Mouse (Mus musculus) mouse embryonic stem cell (cell line): ENCODE data around the gene Snx1.

ENCODE experiments used
- in situ Hi-C, 2 experiments: fragments of 300-500 bp; cut with MboI; formaldehyde crosslinking; loops; 1 replicate in 1 of 2; 3 replicates in 1 of 2; pipeline ENCODE4 v1.14.3; 2019 to 2020; ENCODE audit warnings: low sequenced_read_pairs in 2 of 2, low pct_unique_long_range_greater_than_20kb in 1 of 2, mixed read lengths in 1 of 2; ENCODE audit not compliant: unreplicated experiment in 1 of 2

The Snx1 gene

DNA sequence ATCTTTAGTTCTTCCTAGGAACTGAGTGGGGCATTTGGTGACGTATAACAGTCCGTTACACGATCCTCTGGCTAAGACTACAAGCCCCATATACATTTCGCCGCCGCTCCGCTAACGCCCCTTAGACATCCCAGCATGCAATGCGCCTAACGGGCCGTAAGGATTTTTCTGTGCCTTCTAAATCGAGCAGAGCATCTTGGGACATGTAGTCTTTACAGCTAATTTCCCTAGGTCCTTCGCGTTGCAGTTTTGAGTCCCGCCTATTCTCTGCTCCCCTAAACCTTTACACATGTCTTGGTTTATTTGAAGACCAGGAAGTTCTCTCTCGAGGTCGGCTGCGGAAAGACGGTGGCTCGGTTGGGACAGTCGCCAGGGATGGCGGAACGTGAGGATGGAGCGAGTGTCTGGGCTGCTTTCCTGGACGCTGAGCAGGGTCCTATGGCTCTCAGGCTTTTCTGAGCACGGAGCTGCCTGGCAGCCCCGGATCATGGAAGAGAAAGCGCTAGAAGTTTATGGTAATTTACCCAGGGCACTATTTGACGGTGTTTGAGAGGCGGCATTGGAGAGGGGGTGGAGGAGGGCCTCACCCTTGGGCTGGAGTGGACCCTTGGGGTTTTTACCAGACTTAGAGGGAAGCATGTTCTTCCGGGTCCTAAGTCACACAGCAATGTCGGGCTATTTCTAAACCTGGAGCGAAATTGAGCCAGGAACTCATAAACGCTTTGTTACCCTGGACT lies at the start of gene Snx1, which contains the start of gene Ciao2a:
Gene Snx1 (minus strand): TSS at position 132 of the 737 bp plus-strand sequence.
Gene Ciao2a (plus strand): TSS at position 156 of the 737 bp plus-strand sequence.
- in situ Hi-C loops, result no loop called here

DNA sequence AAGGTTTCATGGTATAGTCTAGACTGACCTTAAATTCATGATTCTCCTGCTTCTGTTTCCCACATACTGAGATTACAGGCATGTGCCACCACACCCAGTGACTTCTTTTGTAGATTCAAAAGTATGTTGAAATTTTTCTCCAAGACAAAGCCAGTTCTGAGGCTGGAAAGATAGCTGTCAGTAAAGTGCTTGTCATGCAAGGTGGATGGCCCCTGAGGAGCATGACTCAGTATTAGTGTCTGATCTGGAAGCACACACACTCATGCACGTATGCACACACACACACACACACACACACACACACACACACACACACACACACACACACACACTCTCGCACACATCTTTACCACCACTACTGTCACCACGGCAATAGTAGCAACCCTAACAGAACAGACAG lies 48.6 kb upstream of the Snx1 start:
- in situ Hi-C loops, result no loop called here

DNA sequence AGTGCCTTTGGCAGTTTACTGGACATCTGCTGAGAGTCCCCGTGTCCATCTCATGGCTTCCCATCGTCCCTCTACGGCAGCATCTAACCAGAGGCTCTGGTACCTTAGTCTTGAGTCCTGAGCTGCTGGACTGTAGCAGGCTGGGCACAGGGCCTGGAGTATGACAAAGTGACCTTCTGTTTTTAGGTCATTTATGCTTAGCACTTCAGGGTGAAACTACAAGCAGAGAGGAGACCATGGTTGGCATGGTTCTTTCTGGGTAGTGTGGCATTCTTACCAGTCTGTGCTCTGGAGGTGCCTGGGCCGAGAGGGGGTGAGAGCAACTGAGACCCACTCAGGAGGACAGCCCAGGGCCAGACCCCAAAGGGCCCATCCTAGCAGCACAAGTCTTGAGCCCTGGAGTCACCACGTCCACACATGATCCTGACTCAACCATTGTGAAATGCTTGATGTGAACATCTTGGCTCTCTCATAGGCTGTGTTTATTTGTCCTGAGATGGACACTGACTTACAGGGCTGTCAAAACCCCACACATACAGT lies 47.0 kb upstream of the Snx1 start:
- in situ Hi-C loops, result no loop called here

DNA sequence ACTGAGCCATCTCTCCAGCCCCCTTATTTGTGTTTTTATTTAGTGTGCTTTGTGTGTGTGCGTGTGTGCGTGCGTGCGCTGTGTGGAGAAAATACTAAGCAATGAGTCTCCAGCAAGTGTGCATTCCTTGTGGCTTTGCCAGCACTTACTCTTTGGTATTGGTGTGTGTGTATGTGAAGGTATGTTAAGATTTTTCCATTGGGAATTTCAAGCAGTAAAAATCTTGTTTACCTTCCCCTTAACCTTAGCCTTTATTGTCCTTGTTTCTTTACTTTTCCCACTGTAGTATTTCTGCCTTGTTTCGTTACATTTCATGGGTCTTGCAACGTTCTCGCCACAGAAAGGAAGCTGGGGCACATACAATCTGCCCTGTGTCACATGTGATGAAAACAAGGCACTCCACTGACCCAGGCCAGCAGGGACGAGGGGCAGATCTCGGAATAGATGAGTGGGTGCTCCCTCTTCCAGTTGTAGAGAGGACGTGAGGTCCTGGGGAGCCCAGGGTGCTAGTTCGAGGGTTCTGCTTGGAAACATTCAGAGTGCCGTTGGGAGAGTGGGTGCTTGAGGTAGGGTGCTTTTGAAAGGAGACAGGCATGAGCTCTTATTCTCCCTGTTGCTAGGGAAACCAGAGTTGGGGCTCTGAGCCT lies 45.0 kb upstream of the Snx1 start:
- in situ Hi-C loops, result no loop called here

DNA sequence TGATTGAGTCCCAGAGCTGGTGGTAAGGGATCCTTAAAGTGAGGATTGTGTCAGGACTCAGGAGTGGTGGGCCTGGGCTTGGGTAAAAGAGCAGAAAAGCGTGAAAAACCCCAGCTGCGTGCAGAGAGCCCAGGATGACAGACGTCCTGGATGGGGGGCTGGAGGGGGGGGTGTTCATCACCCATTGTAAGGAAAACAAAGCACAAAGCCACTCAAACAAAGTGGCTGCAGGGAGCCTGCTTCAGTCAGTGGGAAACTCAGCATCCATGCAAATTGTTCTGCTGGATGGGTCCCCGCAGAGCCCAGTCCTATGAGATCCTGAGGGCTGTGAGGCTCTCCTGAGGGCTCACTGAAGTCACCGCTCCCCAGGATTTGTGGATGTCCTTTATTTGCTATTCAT lies 44.1 kb upstream of the Snx1 start:
- in situ Hi-C loops, result no loop called here

DNA sequence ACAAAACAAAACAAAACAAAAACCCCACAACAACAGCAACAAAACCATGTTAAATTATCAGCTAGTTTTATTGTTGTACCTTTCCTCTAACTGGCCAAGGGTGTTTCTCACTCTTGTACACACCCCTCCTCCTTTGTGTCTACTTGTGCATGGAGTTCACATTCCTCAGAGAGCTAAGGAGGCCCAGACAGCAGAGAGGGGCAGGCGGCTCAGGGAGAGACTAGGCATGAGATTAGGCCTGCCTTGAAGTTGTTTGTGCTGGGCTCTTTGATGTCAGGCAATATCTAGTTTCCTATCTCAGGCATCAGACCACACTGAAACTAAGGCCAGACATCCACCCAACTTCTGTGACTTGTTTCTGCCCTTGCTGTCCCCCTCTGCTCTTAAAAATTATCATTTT lies 41.8 kb upstream of the Snx1 start:
- in situ Hi-C loops, result no loop called here

DNA sequence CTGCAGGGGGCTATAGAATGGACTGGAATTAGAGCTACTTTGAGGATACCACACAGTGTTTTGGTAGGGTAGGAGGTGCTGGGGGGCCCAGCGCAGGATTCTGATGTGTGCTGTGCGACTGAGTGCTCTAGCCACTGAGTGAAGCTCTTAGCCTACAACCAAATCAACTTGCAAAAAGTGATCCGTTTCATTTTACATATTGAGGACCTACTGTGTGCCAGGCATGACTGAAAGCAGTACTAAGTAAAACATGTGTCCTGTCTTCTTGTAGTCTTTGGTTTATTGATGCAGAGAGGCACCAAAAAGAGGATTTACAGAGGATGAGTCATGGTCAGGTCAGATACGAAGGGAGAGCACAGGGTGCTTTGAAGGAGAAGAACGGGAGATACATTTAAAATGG lies 40.8 kb upstream of the Snx1 start:
- in situ Hi-C loops, result no loop called here

DNA sequence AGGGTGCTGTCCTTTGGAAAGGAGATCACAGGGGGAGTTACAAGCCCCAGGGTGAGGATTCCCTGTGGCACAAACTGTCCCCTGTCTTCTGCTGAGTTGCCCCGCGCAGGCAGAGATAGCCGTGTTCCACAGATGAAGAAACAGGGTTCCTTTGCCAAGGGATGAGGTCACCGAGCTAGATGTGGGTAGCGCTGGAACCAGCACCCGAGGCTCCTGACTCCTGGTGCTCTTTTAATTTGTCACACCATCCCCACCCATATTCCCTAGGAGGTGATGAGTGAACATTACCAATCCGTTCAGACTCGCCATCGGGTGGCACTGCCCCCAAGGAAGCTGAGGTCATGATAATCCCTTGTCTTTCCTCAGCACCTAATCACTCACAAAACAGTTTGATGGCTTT lies 36.6 kb upstream of the Snx1 start:
- in situ Hi-C loops, result no loop called here

DNA sequence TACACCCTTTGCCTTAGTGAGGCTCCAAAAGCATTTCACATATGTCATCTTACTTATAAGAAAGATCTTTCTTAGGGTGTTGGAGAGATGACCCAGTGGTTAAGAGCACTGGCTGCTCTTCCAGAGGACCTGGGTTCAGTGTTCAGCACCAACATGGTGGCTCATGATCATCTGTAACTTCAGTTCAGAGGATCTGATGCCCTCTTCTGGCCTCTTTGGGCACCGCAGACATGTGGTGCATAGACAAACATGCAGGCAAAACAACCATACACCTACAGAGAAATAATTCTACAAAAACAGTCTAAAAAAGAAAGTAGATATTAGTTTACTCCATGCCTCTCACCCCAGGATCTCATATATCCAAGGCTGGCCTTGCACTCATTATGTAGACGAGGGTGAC lies 33.8 kb upstream of the Snx1 start:
- in situ Hi-C loops, result no loop called here

DNA sequence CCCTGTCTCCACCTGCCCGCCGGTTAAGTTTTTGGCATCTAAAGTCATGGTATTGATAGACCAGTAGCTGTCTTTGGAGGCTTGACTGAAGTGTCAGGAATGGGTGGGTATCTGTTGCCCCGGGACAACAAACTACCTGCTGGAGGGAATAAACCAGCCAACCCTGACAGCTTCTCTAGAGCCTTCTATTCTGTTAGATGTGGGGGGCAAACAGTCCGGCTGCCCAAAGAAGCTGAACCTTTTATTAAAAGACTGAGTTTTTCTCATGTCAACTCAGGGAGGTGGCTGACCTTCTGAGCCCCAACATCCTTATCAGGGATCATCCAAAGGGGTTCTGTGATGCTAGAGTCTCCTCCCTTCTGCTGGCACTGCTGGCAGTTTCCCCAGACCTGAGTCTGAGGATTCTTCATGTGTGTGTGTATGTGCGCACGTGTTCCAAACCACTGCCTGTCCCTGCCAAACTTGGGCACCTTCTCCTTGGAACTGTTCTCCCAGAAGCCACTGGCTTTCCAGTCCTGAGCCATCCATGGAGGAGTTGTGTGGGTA lies 32.6 kb upstream of the Snx1 start:
- in situ Hi-C loops, result no loop called here

DNA sequence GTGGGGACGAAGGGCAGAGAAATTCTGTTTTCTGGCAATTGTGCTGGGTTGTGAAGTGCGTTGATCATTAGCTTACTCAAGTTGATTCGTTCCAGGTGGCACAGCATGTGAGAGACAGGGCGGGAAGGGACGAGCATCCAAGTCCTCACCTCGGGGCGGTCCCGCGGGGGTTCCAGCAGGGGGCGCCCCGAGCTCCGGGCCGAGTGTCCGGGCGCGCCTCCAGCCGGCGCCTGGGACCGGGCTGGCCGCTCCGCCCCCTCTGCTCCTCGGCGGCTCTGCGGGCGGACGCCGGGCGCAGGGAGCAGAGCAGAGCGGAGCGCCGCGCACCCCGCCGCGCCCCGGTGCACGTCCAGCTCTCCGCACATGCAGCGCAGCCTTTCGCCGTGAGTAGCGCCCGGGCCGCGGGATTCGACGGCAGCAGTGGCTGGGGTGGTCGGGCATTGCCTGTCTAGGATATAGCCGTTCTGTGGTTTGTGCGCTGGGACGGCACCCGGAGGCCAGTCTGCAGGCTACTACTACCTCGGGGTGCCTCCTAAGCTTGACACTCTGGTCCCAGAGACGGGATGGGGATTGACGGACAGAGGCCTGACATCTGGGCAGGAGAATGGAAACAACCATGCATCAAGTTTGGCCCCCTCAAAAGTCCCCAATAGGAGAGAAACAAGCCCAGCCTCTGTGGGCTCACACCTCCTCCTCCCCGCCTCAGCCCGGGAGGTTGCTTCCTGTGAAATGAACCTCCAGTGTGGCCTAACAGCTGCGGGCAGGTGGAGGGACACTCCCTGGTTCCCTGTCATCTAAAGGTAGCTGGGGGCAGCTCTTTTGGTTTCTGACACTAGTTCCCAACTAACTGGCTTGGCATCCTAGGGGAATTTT lies 31.8 kb upstream of the Snx1 start, which contains the start of gene Dapk2:
Gene Dapk2 (plus strand): TSS at position 266 of the 873 bp plus-strand sequence.
- in situ Hi-C loops, result no loop called here

DNA sequence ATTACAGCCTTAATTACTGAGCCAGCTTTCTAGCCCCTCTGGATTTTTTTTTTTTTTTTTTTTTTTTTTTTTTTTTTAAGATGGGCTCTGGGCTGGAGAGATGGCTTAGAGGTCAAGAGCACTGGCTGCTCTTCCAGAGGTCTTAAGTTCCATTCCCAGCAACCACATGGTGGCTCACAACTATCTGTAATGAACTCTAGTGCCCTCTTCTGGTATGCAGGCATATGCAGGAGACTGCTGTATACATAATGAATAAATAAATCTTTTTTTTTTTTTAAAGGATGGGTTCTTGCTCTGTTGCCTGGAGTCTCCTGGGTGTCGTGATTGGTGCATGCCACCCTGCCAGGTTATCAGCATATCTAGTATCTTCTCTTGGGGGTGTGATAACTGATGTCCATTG lies 29.1 kb upstream of the Snx1 start:
- in situ Hi-C loops, result no loop called here

DNA sequence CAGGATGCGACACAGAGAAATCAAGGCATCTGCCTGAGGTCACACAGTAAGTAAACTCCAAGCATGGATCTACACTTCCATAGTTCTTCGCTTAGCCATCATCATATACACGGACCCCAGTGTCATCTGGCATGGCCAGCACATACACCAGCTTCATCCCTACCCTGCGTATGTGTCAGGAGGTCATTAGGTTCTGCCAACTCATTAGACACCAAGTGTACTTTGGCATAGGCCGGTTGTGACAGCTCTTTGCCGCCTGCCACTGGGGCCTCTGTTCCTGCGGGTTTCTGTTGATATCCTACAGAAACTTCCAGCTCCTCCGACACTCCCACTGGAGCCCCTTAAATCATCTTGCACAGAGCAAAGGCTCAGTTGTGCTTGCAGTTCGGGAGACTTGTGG lies 27.6 kb upstream of the Snx1 start:
- in situ Hi-C loops, result no loop called here

DNA sequence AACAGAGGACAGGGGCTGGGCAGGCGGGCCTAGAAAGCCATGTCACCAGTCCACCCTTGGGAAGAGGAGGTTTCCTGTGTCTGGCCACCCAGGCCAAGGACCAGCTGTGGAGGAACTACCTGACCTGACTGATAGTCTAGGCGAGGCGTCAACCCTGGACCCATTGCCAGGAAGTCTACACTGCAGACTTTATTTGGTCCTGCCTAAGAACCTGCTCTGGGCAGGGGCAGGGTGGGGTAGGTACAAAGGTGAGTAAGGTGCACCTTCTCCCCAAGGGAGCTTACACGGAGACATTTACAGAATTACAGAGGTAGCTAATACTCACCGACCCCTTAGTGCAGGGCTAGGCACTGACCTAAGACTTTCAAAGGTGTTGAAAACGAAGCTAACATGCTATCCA lies 27.2 kb upstream of the Snx1 start:
- in situ Hi-C loops, result no loop called here

DNA sequence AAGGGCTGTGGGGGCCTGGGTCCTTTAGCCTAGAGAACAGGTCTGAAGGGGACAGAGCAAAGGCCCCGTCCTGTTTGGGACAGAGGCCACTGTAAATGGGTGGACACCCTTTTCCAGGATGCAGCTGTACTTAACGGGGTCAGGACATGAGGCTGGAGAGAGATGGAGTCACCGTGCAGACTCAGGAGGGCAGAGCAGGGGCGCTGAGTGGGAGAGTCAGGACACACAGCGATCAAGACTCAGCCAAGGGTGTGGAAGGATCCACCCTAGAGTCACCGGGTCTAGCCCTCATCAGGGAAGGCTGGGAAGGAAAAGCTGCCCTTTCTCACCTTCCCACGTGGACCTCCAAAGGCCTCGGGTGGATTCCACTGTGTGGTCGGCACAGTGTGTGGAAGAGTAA lies 25.6 kb upstream of the Snx1 start:
- in situ Hi-C loops, result no loop called here

DNA sequence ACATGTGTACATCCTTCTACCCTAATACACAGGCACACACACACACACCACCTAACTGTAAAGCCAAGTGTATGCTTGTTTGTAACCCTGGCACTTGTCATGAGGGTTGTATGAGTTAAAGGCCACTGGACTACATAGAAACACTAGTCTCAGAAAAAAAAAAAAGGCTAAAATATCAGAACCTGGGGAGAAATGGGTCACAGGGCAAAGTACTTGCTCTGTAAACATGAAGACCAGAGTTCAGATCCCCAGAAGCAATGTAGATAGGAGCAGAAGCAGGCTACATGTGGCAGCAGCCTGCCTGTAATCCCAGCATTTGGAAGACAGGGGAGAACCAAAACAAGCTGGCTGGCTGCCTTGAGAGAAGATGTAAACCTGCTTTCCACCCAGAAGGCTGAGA lies 19.8 kb upstream of the Snx1 start:
- in situ Hi-C loops, result no loop called here

DNA sequence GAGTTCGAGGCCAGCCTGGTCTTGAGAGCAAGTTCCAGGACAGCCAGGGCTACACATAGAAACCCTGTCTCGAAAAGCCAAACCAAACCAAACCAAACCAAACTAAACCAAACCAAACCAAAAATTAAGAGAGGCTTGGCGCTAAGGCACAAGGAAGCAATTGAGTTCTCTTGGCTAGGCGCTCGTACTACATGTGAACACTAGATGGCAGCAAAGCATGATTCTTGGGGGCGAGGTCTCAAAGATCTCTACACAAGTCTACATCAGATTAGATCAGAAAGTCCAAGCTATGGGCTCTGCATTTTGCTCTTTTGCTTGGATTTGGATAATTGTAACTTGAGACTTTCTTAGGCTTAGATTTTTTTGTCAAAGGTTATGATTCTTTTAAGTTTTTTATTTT lies 17.9 kb upstream of the Snx1 start:
- in situ Hi-C loops, result no loop called here

DNA sequence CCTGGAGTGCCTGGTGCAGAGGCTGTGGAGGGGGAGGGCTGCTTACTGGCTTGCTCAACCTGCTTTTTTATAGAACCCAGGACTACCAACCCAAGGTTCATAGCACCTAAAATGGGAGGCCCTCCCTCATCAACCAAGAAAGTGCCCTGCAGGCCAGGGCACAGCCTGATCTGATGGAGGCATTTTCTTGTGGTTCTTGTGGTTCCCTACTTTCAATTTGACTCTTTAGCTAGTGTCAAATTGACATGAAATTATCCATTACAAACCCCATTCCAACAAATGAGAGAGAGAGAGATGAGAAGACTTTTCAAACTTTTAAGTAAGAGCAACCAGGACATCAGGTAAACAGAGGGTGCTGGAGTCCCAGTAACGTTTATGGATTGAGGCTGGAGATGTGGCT lies 15.9 kb upstream of the Snx1 start:
- in situ Hi-C loops, result no loop called here

DNA sequence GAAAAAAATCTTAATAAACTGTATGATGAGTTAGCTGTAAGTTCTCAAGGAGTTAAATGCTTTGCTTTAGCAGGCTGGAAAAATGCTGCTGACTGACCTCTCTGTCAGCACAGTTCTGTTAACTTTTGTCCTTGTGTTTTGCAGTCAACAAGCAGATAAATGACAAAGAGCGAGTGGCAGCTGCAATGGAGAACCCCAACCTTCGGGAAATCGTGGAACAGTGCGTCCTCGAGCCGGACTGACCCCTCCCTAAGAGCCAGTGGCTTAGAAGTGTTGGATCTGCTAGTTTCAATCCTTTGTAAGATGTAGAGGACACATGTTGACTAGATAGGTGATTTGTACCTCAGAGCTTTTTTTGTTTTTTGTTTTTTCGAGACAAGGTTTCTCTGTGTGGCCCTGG lies 11.8 kb upstream of the Snx1 start:
- in situ Hi-C loops, result no loop called here
